ENCODE assay signal across 13 mouse cellular contexts in genomic region chr4:136698404-136699083, GRCm38 (mm10).
DNase-seq lines count a peak whose midpoint lies in the region; ATAC-seq and TF ChIP-seq lines count a peak whose summit lies in the region.
"Had no signal": no experiment of that assay in that cellular context is flagged by ENCODE, and none has a peak within 500 bp of the region (broad histone marks: within the 10 kb centered on the region; RNA-seq: fewer than 3 reads in every experiment).

No protein-coding gene starts in this region.

- H3K27me3 ChIP-seq in kidney, postnatal 0 days (ENCODE audit: insufficient read depth, low read length): no peaks in the 10 kb centered on the region
- H3K27me3 ChIP-seq in hindbrain, embryonic 11.5 days (ENCODE audit: control insufficient read depth, insufficient read depth, low read length): no peaks in the 10 kb centered on the region
- no peaks in the 10 kb centered on the region for H3K27me3 ChIP-seq in myocyte (ENCODE audit: control insufficient read depth, insufficient read depth, insufficient read length)
- peaks cover 37% of the 10 kb centered on the region for H3K27me3 ChIP-seq in heart, embryonic 12.5 days (replicated peaks)
- H3K27me3 ChIP-seq: liver, embryonic 12.5 days had no signal

- H3K9ac ChIP-seq in kidney, postnatal 0 days (ENCODE audit: low read depth, low read length): no peak overlapping the region
- no peak overlapping the region for H3K9ac ChIP-seq in hindbrain, embryonic 11.5 days (ENCODE audit: low read depth, low read length)
- H3K9ac ChIP-seq in heart, embryonic 12.5 days: no peak overlapping the region
- H3K9ac ChIP-seq: heart, embryonic 15.5 days; liver, embryonic 12.5 days had no signal

- no peak overlapping the region for H3K4me3 ChIP-seq in kidney, postnatal 0 days (replicated peaks; ENCODE audit: low read depth, low read length)
- no peak overlapping the region for H3K4me3 ChIP-seq in hindbrain, embryonic 11.5 days (ENCODE audit: low read depth, low read length)
- no peak overlapping the region for H3K4me3 ChIP-seq in myocyte
- no peak overlapping the region for H3K4me3 ChIP-seq in heart, embryonic 12.5 days
- H3K4me3 ChIP-seq: erythroblast, embryonic 14.5 days; heart, embryonic 15.5 days; liver, embryonic 12.5 days; megakaryocyte, embryonic 14.5 days had no signal

- no peak overlapping the region for H3K4me2 ChIP-seq in kidney, postnatal 0 days (ENCODE audit: low read length)
- no peak overlapping the region for H3K4me2 ChIP-seq in hindbrain, embryonic 11.5 days (replicated peaks; ENCODE audit: low read depth, low read length)
- H3K4me2 ChIP-seq in myocyte (ENCODE audit: low read depth): no peak overlapping the region
- H3K4me2 ChIP-seq in heart, embryonic 12.5 days: no peak overlapping the region
- H3K4me2 ChIP-seq: heart, embryonic 15.5 days; liver, embryonic 12.5 days had no signal

- H3K79me2 ChIP-seq in myocyte (ENCODE audit: control insufficient read depth, insufficient read depth): no peaks in the 10 kb centered on the region

- peak; percentile 24; the same call in 1 of the 2 replicates for TF ChIP-seq CTCF in kidney, postnatal 0 days (IDR thresholded peaks at IDR 0.05; ENCODE audit: low read depth)

- 0 out of 2 replicates have a peak, but pooled peaks cover 6% of the 10 kb centered on the region for H3K36me3 ChIP-seq in kidney, postnatal 0 days (ENCODE audit: insufficient read depth, low read length)
- H3K36me3 ChIP-seq in hindbrain, embryonic 11.5 days (ENCODE audit: control insufficient read depth, insufficient read depth, low read length): peaks cover 4% of the 10 kb centered on the region
- no peaks in the 10 kb centered on the region for H3K36me3 ChIP-seq in myocyte (ENCODE audit: control insufficient read depth, insufficient read depth)
- no peaks in the 10 kb centered on the region for H3K36me3 ChIP-seq in heart, embryonic 12.5 days
- H3K36me3 ChIP-seq: heart, embryonic 15.5 days; liver, embryonic 12.5 days had no signal

- no peak for ATAC-seq in kidney, postnatal 0 days (replicated peaks; ENCODE audit: low FRiP score, low read depth)
- ATAC-seq in hindbrain, embryonic 11.5 days (ENCODE audit: low FRiP score): no peak; the same call in 1 of the 2 replicates
- ATAC-seq in heart, embryonic 12.5 days (ENCODE audit: insufficient number of reproducible peaks, low FRiP score): no peak
- ATAC-seq: liver, embryonic 12.5 days had no signal

- H3K27ac ChIP-seq in kidney, postnatal 0 days: no peak overlapping the region
- peak overlapping the region; percentile 51; the same call in 1 of the 2 replicates for H3K27ac ChIP-seq in hindbrain, embryonic 11.5 days (ENCODE audit: low read depth, low read length)
- H3K27ac ChIP-seq in heart, embryonic 12.5 days (ENCODE audit: poor library complexity, severe bottlenecking): no peak overlapping the region
- H3K27ac ChIP-seq: heart, embryonic 15.5 days; liver, embryonic 12.5 days had no signal

- H3K9me3 ChIP-seq in kidney, postnatal 0 days (replicated peaks; ENCODE audit: low read length): no peaks in the 10 kb centered on the region
- no peaks in the 10 kb centered on the region for H3K9me3 ChIP-seq in hindbrain, embryonic 11.5 days (ENCODE audit: control insufficient read depth, low read length)
- no peaks in the 10 kb centered on the region for H3K9me3 ChIP-seq in heart, embryonic 12.5 days (replicated peaks)
- H3K9me3 ChIP-seq: heart, embryonic 15.5 days; liver, embryonic 12.5 days; megakaryocyte, embryonic 14.5 days had no signal

- 0 out of 2 replicates have a peak, but pooled peaks cover under 1% of the 10 kb centered on the region for H3K4me1 ChIP-seq in kidney, postnatal 0 days (replicated peaks; ENCODE audit: insufficient read depth, low read length)
- peaks cover 5% of the 10 kb centered on the region; the same call in 1 of the 2 replicates for H3K4me1 ChIP-seq in hindbrain, embryonic 11.5 days (replicated peaks; ENCODE audit: control insufficient read depth, insufficient read depth, low read length)
- H3K4me1 ChIP-seq in heart, embryonic 12.5 days (replicated peaks): no peaks in the 10 kb centered on the region
- H3K4me1 ChIP-seq: heart, embryonic 15.5 days; liver, embryonic 12.5 days had no signal

- no peak for TF ChIP-seq POLR2A in myocyte (IDR thresholded peaks at IDR 0.05; ENCODE audit: insufficient read length, low read depth)

- no peak for DNase-seq in kidney, postnatal 0 days (ENCODE audit: low spot score)
- no peak for DNase-seq in kidney, adult 9 months
- peak; percentile 85 for DNase-seq in cerebellum, adult 8-10 months
- no peak for DNase-seq in hindbrain, embryonic 11.5 days (ENCODE audit: low spot score)
- DNase-seq in thymus, adult 18-20 months: no peak
- no peak for DNase-seq in heart, postnatal 4 days
- DNase-seq: kidney, postnatal 4 days had no signal

- no peak overlapping the region for H3ac ChIP-seq in myocyte (ENCODE audit: control insufficient read depth, insufficient read length)

- WGBS in kidney, postnatal 0 days: 87% methylated on average over 11 of the region's 11 CpGs
- 84% methylated on average over 11 of the region's 11 CpGs for WGBS in hindbrain, embryonic 11.5 days
- 80% methylated on average over 11 of the region's 11 CpGs for WGBS in heart, embryonic 12.5 days

TF ChIP-seq in myocyte, 11 proteins besides CTCF, POLR2A, EP300 and RAD21:
- TF ChIP-seq MYOG (IDR thresholded peaks at IDR 0.05; ENCODE audit: control insufficient read depth in 1 of 3, insufficient read depth in 1 of 3, insufficient read length in 2 of 3, low read depth in 2 of 3): peak in 2 of 3 experiments; percentile 64 to 79
- no peak for TF ChIP-seq MAX (IDR thresholded peaks at IDR 0.05; ENCODE audit: low read depth)
- TF ChIP-seq MYOD1 (IDR thresholded peaks at IDR 0.05; ENCODE audit: control insufficient read depth in 1 of 3, insufficient read length in 2 of 3, low read depth in 2 of 3): peak in 2 of 3 experiments; percentile 74 to 76
- no peak for TF ChIP-seq TCF12 (IDR thresholded peaks at IDR 0.05; ENCODE audit: insufficient read depth, poor library complexity, severe bottlenecking)
- no peak for TF ChIP-seq SRF (IDR thresholded peaks at IDR 0.05; ENCODE audit: control insufficient read depth, insufficient read length, low read depth)
- no peak for TF ChIP-seq CEBPB (IDR thresholded peaks at IDR 0.05; ENCODE audit: insufficient read depth, poor library complexity, severe bottlenecking)
- TF ChIP-seq REST (IDR thresholded peaks at IDR 0.05; ENCODE audit: insufficient read depth, insufficient read length): no peak
